Mouse (Mus musculus) heart, embryonic 13.5 days (tissue): Measurements from ENCODE around the gene Saa2. TPM values are rescaled to one million over a fixed set of nuclear protein-coding genes. Genes with fewer than 3 reads are reported as not detected.
"Not testable (repeated sequence)": the region's sequence is repeated elsewhere in the genome, so short reads cannot be mapped to it uniquely, and the experiment has no call there.

ENCODE experiments used
- ATAC-seq: fragments of 200-750 bp; cut with Nextera tagmentation; 2 replicates; pipeline ENCODE4 v1.8.0; 2017; ENCODE audit warnings: moderate TSS enrichment; ENCODE audit not compliant: insufficient number of reproducible peaks, low FRiP score, low TSS enrichment; ENCODE audit errors: extremely low read depth
- H3K27ac ChIP-seq: fragments of 300-500 bp; sonication (generic); replicated peaks from 2 replicates; pipeline ENCODE4 v1.5.1; 2015; ENCODE audit warnings: moderate library complexity, mild to moderate bottlenecking, inconsistent platforms
- H3K27me3 ChIP-seq: fragments of 300-500 bp; sonication (generic); replicated peaks from 2 replicates; pipeline ENCODE4 v1.6.1; 2015; ENCODE audit warnings: mild to moderate bottlenecking, inconsistent platforms
- H3K36me3 ChIP-seq: fragments of 300-500 bp; sonication (generic); 2 replicates; pipeline ENCODE4 v1.6.1; 2015; ENCODE audit warnings: mild to moderate bottlenecking, inconsistent platforms
- H3K4me1 ChIP-seq: fragments of 300-500 bp; sonication (generic); 2 replicates; pipeline ENCODE4 v1.6.1; 2015; ENCODE audit warnings: inconsistent platforms
- H3K4me2 ChIP-seq: fragments of 300-500 bp; sonication (generic); 2 replicates; pipeline ENCODE4 v1.6.1; 2015; ENCODE audit warnings: inconsistent platforms, mild to moderate bottlenecking, moderate library complexity
- H3K4me3 ChIP-seq: fragments of 300-500 bp; sonication (generic); 2 replicates; pipeline ENCODE4 v1.5.1; 2015; ENCODE audit warnings: moderate library complexity, mild to moderate bottlenecking, inconsistent platforms
- H3K9ac ChIP-seq: fragments of 300-500 bp; sonication (generic); 2 replicates; pipeline ENCODE4 v1.6.1; 2015; ENCODE audit warnings: inconsistent platforms, mild to moderate bottlenecking, moderate library complexity
- H3K9me3 ChIP-seq: fragments of 300-500 bp; sonication (generic); 2 replicates; pipeline ENCODE4 v1.6.1; 2016; ENCODE audit warnings: inconsistent platforms
- WGBS: fragments of 180-500 bp; shearing (Covaris S2); methylation state at CpG from one replicate; pipeline ENCODE4 v1.1.7; 2015; ENCODE audit warnings: mixed read lengths; 5-methylcytosine and 5-hydroxymethylcytosine counted together
- polyA plus RNA-seq: library from polyadenylated mRNA; unstranded; fragments of >200 nt; fragmentation: Nextera tagmentation; extraction: Ambion mirVana; gene quantifications from 2 replicates; pipeline ENCODE4 v1.2.1, GENCODE M21; 2015

Gene Saa2
- polyA plus RNA-seq, 1 experiment from 2014 or later: not detected

DNA sequence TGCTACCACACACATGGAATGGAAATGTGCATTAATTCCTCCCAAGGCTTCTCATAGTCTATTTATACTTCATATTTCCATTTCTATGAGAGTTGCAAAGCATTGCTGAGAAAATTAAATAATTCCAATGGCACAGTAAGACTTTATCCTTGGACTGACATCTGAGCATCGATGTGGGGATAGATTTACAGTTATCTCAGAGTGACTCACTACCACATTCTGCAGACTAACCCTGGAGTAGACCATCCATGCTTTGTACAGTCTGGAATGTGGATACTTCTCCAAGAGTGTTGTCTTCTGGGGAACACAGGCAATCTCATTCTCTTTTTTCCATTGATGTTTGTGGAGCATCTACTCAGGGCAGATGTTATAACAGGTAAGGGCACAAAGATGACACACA is 24.0 kb upstream of the Saa2 start:
- no peaks in the 10 kb centered on the region for H3K9me3 ChIP-seq
- H3K9ac ChIP-seq: no peak overlapping the region
- no peak for ATAC-seq
- H3K4me2 ChIP-seq: no peak overlapping the region
- H3K4me3 ChIP-seq: no peak overlapping the region
- H3K27ac ChIP-seq: no peak overlapping the region
- 63% methylated on average over 1 of the region's 1 CpGs for WGBS
- no peaks in the 10 kb centered on the region for H3K36me3 ChIP-seq
- H3K4me1 ChIP-seq: no peaks in the 10 kb centered on the region
- H3K27me3 ChIP-seq: no peaks in the 10 kb centered on the region

DNA sequence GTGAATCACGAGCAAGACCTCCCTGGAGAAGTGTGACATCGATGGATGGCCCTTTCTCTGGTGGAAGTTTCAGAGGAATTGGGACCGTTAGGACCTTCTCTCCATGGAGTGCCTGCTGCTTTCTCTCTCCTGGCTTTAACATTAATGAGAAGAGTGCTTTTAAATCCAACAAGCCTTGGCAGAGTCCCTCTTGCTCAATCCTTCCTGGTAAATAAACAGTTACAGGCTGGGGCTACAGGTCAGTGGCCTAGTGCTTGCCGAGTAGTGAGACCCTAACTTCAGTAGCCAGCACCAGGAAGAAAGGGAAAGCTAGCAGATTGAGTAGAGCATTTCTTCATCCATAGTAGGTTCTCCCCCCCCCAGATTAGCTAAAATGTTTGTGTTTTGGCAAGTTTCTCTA is 19.1 kb upstream of the Saa2 start, which contains the start of gene Saa4:
Gene Saa4 (minus strand): TSS at position 146 of the 400 bp plus-strand sequence.
- Histone ChIP-seq H3K9ac (no peak within 1 kb of the TSS), H3K9me3 (no peaks in the 10 kb centered on the region), H3K36me3 (no peaks in the 10 kb centered on the region), H3K27me3 (no peaks in the 10 kb centered on the region), H3K4me2 (no peak within 1 kb of the TSS), H3K4me3 (no peak within 1 kb of the TSS), H3K4me1 (no peaks in the 10 kb centered on the region), H3K27ac (no peak within 1 kb of the TSS)
- WGBS: 70% methylated on average over 4 of the region's 4 CpGs
- no peak for ATAC-seq

DNA sequence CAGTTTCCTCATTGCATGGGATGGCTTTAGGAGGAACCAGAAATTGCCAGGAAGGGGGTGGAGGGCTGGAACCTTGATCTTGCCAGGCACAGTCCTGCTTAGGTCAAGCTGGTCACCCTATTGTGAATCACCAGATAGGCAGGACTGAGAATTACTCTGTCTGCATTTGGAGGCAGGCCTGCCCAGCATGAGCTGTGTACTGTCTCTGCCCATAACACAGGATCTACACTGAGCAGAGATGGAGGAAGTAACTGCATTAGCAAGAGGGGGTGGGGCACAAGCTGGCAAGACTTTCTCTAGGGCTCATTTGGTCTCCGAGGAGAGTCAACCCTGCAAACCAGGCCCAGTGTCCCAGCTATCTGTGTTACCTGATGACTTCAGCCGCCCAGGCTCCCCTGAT is 16.6 kb upstream of the Saa2 start:
- H3K4me2 ChIP-seq: no peak overlapping the region
- no peak overlapping the region for H3K27ac ChIP-seq
- H3K9me3 ChIP-seq: no peaks in the 10 kb centered on the region
- no peaks in the 10 kb centered on the region for H3K4me1 ChIP-seq
- H3K4me3 ChIP-seq: no peak overlapping the region
- 62% methylated on average over 2 of the region's 2 CpGs for WGBS
- no peaks in the 10 kb centered on the region for H3K27me3 ChIP-seq
- ATAC-seq: no peak
- no peaks in the 10 kb centered on the region for H3K36me3 ChIP-seq
- no peak overlapping the region for H3K9ac ChIP-seq

DNA sequence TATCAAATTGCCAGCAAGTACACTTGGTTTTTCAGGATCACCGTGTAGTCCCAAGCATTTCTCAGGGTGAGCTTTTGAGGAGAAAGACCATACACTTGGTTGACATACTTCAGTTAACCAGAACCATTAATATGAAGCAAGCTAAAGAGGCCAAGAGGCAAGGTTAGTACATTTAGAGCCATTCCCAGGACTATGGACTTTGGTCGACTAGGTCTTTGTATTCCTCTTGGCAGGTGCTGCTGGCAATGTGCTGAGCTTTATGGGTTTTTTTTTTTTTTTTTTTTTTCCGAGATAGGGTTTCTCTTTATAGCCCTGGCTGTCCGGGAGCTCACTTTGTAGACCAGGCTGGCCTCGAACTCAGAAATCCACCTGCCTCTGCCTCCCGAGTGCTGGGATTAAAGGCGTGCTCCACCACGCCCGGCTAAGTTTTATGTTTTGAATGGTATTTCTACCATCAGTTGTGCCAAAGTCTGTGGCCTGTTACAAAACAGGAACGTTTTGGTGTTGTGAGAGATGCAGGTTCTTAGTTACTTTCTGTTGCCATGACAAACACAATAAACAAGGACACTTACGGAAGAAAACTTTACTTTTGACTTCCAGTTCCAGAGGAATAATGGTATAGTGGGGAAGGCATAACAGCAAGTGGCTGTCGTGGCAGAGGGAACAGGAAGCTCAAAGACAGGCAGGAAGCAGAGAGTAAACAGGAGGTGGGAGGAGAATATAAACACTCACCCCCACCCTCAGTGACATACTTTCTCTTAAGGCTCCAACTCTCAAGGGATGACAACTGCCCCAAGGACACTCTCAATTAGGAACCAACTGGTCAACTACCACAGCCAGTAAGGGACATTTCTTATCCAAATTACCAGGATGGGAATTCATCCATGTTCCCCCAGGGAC is 12.8 kb upstream of the Saa2 start:
- Histone ChIP-seq H3K27ac (no peak overlapping the region), H3K9ac (no peak overlapping the region), H3K9me3 (no peaks in the 10 kb centered on the region), H3K4me3 (no peak overlapping the region), H3K4me2 (no peak overlapping the region), H3K4me1 (no peaks in the 10 kb centered on the region), H3K27me3 (no peaks in the 10 kb centered on the region), H3K36me3 (no peaks in the 10 kb centered on the region)
- 67% methylated on average over 12 of the region's 12 CpGs for WGBS
- no peak for ATAC-seq

DNA sequence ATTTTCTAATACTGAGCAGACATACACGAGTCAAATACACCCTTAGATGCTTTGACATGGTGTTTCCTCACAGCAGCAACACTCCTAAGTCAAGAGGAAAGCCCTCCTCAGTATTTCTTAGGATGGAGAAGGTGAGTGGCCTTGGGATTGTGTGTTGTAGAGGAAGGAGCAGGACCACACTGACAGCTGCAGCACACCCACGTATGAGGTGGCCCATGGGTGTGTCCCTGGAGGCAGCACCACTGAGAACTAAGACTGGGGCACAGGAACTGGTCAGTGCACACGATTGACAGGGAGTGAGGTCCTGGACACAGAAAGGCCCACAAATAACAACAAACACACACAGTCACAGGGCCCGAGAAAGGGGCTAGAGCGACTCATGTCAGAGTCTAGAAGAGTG is 11.5 kb upstream of the Saa2 start:
- H3K4me2 ChIP-seq, H3K36me3 ChIP-seq, ATAC-seq, H3K27ac ChIP-seq, H3K9me3 ChIP-seq, H3K4me1 ChIP-seq, H3K4me3 ChIP-seq, H3K27me3 ChIP-seq, H3K9ac ChIP-seq: not testable (repeated sequence)
- 71% methylated on average over 5 of the region's 5 CpGs for WGBS

DNA sequence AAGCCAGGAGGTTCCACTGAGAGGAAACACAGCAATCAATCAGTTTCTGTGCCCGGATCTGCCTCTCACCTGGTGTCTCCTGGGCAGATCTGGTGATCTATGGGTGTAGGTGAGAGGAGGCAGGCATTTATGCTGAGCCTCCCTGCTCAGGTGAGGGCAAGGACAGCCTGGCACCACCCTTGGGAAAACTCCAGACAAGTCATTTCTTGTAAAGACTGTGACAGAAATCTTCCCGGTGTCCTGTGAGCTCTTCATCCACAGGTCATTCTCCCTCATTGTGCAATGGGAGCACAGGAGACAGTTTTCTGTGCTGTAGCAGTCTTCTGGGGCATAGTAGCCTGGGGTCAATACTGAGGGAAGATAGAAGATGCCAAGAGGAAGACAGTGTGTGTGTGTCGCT is 8.7 kb upstream of the Saa2 start, which contains the start of gene Saa1:
Gene Saa1 (minus strand): TSS at position 101 of the 400 bp plus-strand sequence.
- WGBS: 70% methylated on average over 3 of the region's 3 CpGs

DNA sequence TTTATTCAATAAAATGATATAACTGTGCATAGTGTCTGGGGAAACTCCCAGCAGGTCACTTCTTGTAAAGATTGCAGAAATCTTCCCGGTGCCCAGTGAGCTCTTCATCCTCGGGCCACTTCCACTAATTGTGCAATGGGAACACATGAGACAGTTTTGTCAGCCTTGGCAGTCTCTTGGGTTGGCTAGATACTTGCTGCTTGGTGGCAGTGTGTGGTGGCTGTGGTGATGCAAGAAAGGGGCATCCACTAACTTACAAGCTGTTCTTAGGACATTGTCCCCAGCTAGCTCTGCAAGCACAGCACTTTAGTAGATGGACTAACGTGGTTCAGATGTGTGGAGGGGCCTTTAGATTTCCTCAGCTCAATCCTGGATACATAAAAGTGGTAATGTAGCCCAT is 5.8 kb upstream of the Saa2 start:
- H3K4me3 ChIP-seq: no peak overlapping the region
- no peak overlapping the region for H3K9ac ChIP-seq
- H3K9me3 ChIP-seq: no peaks in the 10 kb centered on the region
- no peaks in the 10 kb centered on the region for H3K27me3 ChIP-seq
- H3K27ac ChIP-seq: no peak overlapping the region
- H3K36me3 ChIP-seq: no peaks in the 10 kb centered on the region
- 68% methylated on average over 3 of the region's 3 CpGs for WGBS
- H3K4me1 ChIP-seq: 0 out of 2 replicates have a peak, but pooled peaks cover 5% of the 10 kb centered on the region
- ATAC-seq: no peak
- no peak overlapping the region for H3K4me2 ChIP-seq

More for the DNA sequence above, 8.7 kb upstream of the Saa2 start, which contains the start of gene Saa1:
- not testable (repeated sequence) for H3K4me2 ChIP-seq, H3K27ac ChIP-seq, H3K36me3 ChIP-seq, H3K9ac ChIP-seq, H3K4me3 ChIP-seq, H3K9me3 ChIP-seq, H3K27me3 ChIP-seq, H3K4me1 ChIP-seq, ATAC-seq

DNA sequence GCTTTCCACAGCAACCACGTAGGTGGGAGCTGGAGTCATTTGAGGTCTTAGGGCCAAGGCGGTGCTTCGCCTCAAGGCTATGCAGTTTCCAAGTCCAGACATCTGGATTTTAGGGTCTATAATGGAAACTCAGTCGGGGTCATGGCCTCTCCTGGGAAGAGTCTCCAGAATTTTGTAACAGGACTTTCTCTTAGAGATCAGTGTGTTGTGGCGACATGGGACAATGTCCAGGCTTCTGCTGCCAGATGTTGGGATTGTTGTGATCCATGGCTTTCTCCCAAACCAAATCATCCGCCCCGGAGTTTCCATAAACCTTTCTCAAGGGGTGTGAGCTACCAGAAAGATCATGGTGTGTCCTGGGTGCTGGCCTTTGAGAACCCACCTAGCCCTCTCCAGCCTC is 5.2 kb upstream of the Saa2 start:
- H3K9me3 ChIP-seq: no peaks in the 10 kb centered on the region
- 78% methylated on average over 7 of the region's 7 CpGs for WGBS
- H3K4me1 ChIP-seq: 0 out of 2 replicates have a peak, but pooled peaks cover 5% of the 10 kb centered on the region
- H3K27me3 ChIP-seq: no peaks in the 10 kb centered on the region
- H3K4me2 ChIP-seq: no peak overlapping the region
- ATAC-seq: no peak
- H3K9ac ChIP-seq: no peak overlapping the region
- no peak overlapping the region for H3K4me3 ChIP-seq
- no peak overlapping the region for H3K27ac ChIP-seq
- H3K36me3 ChIP-seq: no peaks in the 10 kb centered on the region

DNA sequence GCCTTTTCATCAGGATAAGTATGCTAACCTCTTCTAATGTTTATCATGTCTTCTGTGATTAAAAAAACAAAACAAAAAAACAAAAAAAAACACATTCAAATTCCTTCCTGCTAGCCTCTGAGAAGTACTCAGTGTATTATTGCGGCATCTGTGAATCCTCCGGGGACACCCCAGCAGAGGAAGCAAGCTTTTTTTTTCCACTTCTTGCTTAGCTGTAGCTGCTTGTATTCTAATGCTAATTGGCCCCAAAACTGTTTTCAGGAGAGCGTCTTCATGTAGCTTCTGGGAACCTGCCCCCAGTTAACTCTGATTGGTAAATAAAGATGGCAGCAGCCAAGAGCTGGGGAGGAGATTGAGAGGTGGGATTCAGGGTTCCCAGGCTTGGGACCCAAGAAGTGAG is 3.1 kb upstream of the Saa2 start:
- no peaks in the 10 kb centered on the region for H3K36me3 ChIP-seq

DNA sequence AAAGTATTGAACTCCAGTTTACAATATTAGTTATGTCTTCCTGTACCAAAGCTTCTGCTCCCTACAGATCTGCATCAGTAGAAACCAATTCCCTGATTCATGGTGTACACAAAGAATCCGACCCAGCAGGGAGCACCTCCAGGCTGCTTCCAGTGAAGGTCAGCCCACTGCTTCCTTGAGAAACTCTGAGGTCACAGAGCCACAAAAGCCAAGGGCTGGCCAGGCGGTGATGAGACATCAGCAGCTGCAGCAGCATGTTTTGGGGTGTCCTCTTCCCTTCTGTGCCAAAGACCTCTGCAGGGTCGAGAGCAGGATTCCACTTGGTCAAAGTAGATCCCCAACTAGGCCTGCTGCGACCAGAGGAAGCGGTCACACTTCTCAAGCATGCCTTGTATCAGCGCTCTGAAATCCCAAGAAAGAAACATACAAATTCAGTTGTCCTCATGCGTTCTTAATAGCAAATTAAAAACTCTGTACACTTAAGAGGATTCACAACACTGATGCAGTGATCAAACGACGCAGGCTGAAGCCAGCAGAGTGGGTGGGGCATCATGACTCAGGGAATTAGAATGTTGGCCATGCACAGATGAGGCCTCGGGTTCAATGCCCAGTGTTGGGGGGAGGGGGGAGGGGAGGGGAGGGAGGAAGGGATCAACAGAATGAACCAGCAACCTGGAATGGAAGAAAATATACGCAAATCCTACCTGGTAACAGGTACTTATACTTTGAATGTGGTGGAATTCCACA is 9.6 kb downstream of the Saa2 start:
- WGBS: 71% methylated on average over 11 of the region's 11 CpGs
- H3K4me1 ChIP-seq: no peaks in the 10 kb centered on the region
- no peak overlapping the region for H3K4me3 ChIP-seq
- ATAC-seq: no peak
- no peaks in the 10 kb centered on the region for H3K27me3 ChIP-seq
- no peak overlapping the region for H3K27ac ChIP-seq
- H3K9ac ChIP-seq: no peak overlapping the region
- H3K36me3 ChIP-seq: peaks cover 79% of the 10 kb centered on the region
- no peaks in the 10 kb centered on the region for H3K9me3 ChIP-seq
- no peak overlapping the region for H3K4me2 ChIP-seq

More for the DNA sequence above, 3.1 kb upstream of the Saa2 start:
- no peak overlapping the region for H3K27ac ChIP-seq
- WGBS: 53% methylated on average over 3 of the region's 3 CpGs
- no peak overlapping the region for H3K9ac ChIP-seq
- no peak for ATAC-seq
- 0 out of 2 replicates have a peak, but pooled peaks cover 5% of the 10 kb centered on the region for H3K4me1 ChIP-seq
- no peaks in the 10 kb centered on the region for H3K27me3 ChIP-seq
- no peaks in the 10 kb centered on the region for H3K9me3 ChIP-seq
- H3K4me2 ChIP-seq: no peak overlapping the region
- no peak overlapping the region for H3K4me3 ChIP-seq

DNA sequence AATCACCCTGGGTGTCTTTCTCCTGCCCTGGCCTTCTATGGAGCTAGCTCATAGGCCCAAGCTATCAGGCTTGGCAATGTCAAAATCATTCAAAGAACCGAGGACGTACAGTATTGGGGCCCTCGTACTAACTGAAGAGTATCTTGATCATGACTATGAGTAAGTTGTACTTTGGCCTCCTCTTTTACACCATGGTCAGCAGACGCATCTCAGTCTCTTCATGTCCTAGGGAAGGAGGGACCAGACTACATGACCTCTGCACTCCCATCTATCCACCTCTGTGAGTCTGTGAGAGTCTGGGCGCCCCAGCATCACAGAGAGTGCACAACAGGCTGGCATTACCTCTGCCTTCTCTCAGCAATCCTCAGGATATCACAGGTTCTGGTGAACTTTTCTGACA is 11.0 kb downstream of the Saa2 start:
- H3K36me3 ChIP-seq: peaks cover 89% of the 10 kb centered on the region
- no peak overlapping the region for H3K27ac ChIP-seq
- no peaks in the 10 kb centered on the region for H3K27me3 ChIP-seq
- H3K4me1 ChIP-seq: no peaks in the 10 kb centered on the region
- no peak overlapping the region for H3K4me3 ChIP-seq
- ATAC-seq: no peak
- H3K4me2 ChIP-seq: no peak overlapping the region
- WGBS: 90% methylated on average over 5 of the region's 5 CpGs
- no peak overlapping the region for H3K9ac ChIP-seq
- H3K9me3 ChIP-seq: no peaks in the 10 kb centered on the region
